Mouse (Mus musculus) heart, adult 9 months (tissue): ENCODE measurements around the gene Robo4.
A peak's percentile ranks its signal among the peaks of the same experiment; 100 is the strongest.

Experiments
- DNase-seq, 2 experiments: peaks; one replicate each; pipeline ENCODE4 v3.0.0; 2022; ENCODE audit warnings: low spot score in 2 of 2

Robo4 gene

DNA sequence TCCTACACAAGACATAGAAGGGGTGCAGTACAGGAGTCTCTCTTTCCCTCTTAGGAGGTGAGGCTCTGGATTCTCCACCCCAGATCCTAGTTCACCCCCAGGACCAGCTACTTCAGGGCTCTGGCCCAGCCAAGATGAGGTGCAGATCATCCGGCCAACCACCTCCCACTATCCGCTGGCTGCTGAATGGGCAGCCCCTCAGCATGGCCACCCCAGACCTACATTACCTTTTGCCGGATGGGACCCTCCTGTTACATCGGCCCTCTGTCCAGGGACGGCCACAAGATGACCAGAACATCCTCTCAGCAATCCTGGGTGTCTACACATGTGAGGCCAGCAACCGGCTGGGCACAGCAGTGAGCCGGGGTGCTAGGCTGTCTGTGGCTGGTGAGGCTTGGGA, 804 bp downstream of the Robo4 start:
- no peak for DNase-seq

DNA sequence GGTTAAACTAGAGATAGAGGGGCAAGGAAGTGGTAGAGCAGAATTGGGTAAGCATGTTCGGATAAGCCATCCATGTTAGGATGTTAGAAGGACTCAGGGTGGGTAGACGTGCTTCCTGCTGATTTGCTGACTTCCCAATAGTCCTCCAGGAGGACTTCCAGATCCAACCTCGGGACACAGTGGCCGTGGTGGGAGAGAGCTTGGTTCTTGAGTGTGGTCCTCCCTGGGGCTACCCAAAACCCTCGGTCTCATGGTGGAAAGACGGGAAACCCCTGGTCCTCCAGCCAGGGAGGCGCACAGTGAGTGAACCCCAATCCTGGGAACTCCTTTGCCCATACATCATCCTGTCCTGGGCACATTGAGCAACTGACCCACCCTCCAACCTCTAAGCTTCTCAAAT, 1.3 kb downstream of the Robo4 start:
- DNase-seq: no peak

DNA sequence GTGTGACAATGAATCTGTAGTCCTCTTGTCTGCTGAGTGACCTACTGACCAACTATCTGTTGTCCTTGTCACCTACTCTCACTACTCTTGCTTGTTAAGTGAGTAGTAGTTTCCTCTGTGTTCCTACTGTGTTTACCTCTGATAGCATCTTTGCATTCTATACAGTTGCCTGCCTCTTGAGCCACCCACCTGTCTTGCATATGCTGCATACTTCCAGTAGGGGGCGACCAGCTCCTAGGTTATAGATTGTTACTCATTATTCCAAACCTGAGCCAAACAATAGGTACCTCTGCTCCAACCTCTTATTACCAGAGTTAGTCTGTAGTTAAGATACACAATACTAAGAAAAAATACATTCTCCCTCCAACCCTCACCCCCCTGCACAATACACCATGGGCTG, 4.7 kb downstream of the Robo4 start:
- no peak for DNase-seq

DNA sequence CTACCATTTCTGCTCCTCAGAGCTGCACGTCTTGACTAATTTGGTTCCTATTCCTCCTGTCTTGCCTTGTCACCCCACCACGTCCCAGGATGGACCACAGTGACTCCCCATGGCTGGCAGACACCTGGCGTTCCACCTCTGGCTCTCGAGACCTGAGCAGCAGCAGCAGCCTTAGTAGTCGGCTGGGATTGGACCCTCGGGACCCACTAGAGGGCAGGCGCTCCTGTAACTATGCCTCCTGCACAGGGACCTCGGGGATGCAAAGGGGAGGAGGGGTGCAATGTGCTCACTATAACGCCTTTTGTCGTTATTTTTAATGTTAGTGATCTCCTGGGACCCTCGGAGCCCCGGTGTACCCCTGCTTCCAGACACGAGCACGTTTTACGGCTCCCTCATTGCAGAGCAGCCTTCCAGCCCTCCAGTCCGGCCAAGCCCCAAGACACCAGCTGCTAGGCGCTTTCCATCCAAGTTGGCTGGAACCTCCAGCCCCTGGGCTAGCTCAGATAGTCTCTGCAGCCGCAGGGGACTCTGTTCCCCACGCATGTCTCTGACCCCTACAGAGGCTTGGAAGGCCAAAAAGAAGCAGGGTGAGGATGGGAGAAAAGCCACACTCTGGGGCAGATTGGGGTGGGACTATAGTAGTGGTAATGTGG, 6.3 kb downstream of the Robo4 start:
- peak in 1 of 2 experiments; percentile 40 for DNase-seq

DNA sequence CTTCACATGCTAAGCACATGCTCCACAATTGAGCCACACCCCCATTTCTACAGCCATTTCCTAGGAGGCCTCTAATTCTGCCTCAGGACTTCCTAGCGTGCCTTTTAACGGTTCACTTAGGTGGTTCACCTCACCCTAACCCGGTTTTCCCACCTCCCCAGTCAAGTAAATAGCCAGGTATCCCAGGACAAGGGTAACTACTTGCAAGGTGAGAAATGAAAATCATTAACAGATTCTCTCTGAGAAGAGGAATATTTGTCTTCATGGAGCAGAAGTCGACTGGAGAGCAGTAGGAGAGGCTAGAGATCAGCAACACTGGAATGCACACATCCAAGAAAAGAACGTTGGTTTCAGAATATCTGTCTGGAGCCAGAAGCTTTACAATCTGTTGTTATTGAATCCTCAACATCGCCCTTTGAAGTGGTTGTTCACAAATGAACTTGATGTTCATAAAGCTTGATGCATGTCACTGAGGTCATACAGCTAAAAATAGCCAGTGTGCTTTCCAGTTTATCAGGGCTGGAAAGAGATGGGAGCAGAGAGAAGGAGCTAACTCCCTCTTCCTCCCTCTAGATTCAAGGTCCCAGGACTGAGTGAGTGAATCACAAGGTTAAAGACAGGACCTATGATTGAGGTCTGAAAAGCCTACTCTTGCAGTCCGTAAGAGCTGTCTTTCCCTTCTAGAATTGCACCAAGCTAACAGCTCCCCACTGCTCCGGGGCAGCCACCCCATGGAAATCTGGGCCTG, 8.2 kb downstream of the Robo4 start:
- DNase-seq: no peak

DNA sequence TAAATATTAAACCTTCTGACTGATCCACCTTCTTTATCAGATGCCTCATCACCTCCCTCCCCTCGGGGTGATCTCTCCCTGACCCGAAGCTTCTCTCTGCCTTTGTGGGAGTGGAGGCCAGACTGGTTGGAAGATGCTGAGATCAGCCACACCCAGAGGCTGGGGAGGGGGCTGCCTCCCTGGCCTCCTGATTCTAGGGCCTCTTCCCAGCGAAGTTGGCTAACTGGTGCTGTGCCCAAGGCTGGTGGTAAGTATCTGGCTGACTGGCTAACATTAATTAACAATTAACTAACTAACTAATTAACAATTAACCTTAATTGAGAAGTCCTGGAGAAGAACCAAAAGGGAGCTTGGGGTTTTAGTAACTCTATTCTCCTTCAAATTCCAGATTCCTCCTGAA, 11.3 kb downstream of the Robo4 start:
- no peak for DNase-seq

DNA sequence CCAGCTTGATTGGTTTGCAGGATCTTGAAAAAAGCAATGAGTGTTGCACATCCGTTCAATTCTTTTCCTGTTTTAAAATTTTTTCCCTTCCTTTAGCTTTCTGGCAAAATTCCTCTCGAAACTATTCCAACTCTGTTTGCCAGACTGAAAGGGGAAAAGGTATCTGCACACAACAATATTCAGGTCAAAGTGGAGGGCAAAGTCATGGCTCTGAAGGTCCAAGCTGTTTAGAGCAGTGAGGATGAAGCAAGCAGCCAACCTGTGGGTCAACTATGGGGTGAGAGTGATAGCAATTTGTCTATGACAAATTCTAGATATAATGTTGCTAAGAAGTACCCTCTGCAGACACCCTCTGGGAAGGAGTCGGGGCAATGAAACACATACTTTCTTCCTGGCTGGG, 13.0 kb downstream of the Robo4 start:
- DNase-seq: no peak

DNA sequence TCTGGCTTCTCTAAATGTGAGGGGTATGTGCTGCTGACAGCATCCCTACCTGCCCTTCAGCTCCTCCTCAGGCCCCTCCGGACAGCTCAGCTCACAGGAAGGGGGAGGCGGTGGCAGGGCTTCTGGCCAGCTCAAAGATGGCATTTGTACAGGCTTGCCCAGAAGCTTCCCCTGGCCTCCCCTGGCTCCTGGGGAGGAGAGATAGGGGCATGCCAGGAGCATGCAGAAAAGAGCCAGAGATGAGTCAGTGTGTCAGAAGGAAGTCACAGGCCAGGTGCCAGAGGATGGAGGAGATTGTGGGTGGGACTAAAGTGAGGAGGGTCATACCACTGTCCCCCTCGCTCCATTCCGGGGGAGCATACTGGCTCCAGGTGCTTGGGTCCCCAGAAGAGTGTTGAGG, 17.1 kb downstream of the Robo4 start:
- DNase-seq: no peak

DNA sequence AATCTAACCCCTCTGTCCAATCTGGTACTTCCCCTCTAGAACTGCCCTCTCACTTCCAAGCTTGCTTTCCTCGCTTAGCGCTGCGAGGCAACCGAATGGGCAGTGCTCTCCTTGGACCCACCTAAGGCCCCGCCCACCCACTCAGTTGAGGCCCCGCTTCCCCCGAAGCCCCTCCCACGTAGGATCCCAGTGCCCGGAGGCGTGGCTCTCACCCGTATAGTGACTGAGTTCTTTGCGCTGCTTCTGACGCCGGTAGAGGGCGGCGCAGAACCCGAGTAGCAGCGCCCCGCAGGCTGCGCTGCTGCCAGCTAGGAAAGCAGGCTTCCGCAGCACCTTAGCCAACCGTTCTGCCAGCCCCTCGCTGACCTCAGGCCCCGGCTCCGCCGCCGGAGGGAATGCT, 19.0 kb downstream of the Robo4 start:
- peak; percentile 82 to 84 for DNase-seq

DNA sequence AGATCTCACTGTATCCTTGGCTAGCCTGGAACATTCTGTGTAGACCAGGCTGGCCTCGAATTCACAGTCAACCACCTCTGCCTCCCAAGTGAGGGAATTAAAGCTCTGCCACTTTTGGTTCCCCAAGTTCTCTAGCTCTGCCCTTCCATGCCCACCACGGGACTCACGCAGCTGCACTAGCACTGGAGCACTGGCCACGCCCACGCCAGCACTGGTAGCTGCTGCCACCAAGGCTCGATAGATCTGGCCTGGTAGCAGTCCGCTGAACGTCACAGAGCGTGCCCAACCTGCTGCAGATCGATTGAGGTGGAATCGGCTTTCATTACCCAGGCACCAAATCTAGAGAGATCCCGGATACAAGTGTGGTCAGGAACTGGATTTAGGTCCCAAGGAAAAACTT, 19.5 kb downstream of the Robo4 start:
- DNase-seq: no peak

DNA sequence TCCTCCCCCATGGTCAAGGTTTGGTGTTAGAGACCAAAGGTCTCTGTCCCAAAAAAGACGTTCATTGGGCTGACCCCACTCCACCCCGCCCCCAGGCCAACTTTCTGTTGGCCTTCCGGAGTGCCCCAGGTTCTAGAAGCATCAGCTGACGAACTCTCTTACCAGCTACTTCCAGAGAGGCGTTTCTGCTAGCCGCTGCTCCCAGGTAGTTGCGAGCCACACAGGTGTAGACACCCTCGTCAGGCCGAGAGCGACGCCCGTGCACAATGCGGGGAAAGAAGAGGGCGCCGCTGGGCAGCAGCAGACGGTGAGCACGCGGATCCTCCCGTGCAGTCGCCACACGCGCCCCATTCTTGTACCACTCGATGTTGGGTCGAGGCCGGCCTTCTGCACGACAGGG, 27.6 kb downstream of the Robo4 start:
- no peak for DNase-seq

DNA sequence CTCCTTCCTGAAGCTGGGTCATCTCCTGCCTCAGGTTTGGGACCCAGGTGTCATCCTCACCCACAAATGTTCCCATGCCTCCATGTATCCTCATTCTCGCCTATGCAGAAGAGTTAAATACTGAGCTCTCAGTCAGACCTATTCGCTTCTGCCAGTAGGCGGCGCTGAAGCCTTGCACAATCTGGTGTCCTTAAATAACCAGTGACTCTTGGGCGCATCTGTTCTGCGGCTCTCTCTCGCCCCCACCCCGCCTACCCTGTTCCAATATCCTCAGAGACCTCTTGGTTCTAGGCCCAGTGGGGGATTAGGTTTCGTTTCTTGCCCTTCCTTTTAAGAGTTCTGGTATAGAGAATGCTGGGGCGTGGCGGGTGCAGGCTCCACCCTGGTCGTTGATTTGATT, 28.9 kb downstream of the Robo4 start:
- peak; percentile 58 to 78 for DNase-seq

DNA sequence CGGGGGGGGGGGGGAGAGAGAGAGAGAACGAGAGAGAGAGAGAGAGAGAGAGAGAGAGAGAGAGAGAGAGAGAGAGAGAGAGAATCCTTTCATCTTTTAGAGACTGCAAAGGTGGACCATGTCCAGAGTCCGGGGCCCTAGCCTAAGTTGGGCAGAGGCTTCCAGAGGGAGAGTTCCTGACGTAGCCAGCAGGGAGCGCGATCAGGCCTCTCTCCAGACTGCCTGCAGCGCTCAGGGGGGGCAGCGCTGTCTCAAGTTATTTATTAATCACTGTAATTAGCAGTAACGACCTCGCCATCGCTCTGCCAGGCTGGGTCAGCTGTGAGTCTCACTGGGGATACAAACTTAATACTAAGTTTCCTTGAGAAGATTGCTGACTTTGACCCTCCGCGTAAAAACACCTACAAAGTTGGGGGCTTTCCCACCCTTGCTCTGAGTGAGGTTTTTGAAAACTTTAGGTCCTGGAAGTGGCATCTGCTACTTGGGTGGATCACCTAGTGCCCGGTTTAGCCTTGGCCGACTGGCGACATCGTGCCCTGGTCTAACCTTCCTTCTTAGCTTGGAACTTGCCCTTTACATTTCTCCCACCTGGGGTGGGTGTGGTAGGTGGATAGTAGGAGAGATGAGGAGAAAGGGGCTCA, 30.4 kb downstream of the Robo4 start:
- DNase-seq: no peak

DNA sequence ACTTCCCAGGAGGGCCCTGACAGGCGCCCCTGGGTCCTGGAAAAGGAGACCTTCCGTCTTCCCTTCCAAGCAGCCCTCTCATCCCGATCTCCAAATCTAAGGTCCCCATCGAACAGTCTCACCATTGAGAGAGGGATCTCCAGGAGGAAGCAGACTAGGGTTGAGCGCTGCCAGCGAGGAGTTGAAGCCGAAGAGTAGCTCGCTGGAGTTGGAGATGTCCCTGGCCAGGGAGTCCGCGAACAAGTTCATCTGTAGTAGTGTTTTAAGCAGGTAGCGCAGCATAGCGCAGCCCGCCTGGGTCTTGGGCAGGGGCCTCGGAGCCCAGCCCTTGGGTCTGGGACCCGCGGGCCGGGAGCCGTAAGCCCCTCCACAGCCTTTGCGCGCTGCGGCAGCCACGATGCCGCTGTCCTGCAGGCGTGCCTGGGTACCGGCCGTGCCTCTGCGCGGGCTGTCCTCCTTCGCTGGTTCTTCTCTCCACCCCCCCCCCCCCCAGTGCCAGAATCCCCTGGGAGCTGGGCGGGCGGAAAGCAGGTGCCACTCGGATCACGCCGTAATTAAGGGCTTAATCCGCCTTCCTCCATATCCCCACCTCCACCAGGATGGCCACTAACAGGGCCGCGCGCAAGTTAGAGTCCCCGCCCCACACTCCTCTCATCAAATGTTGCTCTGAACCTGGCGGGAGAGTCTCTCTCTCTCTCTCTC, 31.2 kb downstream of the Robo4 start, which contains the start of gene Robo3:
Gene Robo3 (minus strand): TSS at position 527 of the 702 bp plus-strand sequence.
- no peak for DNase-seq

DNA sequence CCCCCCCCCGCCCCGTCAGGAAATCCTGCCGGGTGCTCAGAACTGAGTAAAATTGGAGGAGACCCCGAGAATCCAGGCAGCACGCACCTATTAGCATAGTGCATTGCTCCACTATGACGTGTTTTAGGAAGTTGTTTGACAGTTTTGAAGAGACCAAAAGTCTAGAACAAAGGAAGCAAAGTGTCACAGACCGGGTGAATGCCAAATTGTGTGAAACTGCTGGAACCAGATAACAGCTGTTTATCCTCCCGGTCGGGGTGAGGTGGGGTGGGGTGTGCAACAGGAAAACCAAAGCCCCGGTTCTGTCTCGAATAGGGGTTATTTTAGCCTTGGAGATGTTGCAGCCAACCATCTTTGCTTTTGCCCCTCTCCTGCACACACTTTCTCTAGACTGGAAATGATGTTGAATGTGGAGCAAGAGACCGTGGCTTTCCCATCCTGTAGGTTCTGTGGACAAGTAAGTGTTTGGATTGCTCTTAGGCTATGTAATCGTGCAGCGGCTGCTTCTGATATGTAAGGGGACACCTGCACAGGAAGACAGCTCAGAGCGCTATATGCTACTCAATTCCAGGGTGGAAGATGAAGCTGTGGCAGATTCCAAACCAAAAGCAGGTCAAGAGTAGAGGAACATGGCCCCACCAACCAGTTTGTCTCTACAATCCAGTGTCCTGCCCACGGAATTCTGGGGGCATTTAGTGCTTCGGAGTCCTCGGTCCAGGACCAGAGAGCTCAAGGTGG, 32.3 kb downstream of the Robo4 start:
- no peak for DNase-seq

DNA sequence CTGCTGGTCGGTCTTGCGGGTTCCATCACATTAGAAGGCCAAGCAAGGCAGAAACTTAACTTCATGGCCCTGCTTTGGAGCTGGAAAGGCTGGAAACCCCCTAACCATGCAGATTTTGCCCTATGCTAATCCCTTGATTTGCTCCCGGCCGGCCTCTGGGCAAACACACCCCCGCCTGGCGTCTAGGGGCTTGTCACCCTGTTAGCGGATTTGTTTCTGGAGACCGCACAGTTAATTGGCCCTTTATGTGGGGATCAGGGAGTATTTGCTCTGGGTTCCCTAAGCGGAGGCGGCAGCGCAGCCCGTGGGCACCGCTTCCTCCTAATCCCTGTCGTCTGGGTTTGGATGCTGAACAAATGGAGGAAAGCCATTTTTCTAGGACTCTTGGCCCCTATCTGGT, 33.2 kb downstream of the Robo4 start:
- DNase-seq: no peak

DNA sequence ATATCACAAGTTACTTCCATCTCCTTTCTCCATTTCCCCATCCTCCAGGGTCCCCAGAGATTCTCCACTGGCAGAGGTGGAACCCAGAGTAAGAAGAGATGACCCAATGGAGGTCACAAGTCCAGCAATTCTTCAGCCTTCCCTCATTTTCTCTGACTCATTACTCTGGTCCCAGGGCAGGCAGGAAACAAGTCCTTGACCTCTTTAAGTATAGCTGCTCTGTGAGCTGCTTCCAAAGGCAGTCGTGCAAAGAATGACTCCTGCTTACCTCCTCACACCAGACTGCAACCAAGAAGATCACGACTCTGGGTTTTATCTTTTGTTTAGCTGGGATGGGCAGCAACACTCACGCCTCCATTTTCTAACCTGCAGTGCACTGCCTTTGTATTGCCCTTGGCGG, 33.9 kb downstream of the Robo4 start:
- no peak for DNase-seq

DNA sequence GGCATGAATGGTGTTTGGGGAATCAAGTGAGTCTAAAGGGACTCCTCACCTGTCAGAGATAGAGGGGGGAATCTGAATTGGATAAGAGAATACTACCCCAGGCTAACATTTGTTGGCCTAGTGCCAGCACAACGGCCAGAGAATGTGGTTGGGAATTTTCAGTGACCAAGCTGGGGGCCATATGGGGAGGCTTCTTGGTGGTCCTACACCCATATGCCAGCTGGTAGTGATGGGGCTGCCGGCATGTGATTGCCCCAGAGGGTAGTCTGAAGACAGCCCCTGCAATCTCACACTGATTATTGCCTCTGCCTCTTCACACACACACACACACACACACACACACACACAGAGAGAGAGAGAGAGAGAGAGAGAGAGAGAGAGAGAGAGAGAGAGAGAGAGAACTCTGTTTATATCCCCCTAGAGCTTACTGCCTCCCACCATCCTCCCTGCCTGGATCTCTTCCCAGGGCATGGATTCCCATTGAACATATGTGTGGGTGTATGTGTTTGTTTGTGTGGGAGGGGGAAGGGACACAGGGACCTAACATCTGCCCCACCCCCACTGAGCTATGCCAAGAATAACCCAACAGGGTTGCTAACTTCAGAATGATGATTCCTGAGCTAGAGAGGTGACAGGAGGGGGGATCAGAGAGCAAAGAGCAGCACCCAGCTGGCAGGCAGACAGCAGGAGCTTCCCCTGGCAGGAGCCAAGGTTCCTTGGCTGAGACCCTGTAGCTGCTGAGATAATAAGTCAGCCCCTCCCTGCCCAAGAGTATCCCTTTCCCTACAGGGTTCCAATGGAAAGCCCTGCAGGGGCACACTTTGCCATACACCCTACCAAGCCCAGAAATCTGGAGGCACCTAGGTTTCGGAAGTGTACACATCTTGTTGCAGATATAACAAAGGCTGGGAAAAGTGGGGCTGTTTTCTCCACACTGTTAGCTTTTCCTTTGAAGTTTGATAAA, 36.4 kb downstream of the Robo4 start:
- no peak for DNase-seq

DNA sequence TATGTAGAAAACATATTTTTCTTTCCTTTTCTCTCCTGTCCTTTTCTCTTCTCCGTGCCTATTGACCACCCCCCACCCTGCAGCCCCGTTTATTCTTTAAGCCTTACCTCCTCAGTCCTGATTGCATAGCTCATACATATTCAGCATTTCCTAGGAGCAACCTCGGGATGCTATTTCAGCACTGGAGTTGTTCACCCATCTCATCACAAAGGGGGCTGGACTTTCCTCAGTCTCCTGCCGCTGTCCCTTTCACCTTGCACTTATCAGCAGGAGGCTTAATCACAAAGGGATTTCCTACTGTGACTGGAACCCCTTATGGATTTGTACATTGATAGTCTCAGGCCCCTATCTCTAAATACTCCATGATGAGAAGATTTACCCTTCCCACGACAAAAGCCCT, 50.7 kb downstream of the Robo4 start:
- no peak for DNase-seq

DNA sequence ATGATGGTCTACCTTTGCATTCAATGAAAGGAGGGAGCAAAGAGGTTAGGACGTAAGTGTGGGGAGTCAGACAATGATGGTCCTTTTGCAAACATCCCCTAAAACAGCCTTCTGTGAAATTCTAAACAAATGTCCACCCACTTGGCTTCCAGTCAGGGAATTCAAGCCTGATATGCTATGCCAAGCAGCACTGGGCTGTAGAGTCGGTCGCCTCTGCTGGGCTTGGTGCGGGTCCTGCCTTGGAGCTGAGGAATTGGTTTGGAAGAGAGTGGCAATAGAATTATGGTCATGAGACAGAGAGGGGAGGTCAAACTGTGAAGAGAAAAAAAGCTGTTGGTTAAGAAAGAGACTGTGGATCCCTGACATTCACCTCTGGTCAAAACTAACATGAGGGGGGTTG, 51.6 kb downstream of the Robo4 start:
- DNase-seq: no peak
